Mouse (Mus musculus): ENCODE measurements around the gene Paqr5. TPM values are rescaled to one million over a fixed set of nuclear protein-coding genes. Genes with fewer than 3 reads are reported as not detected.
A peak's percentile ranks its signal among the peaks of the same experiment; 100 is the strongest.

Gene Paqr5
- polyA plus RNA-seq, 1 experiment, result 0.02 TPM

DNA sequence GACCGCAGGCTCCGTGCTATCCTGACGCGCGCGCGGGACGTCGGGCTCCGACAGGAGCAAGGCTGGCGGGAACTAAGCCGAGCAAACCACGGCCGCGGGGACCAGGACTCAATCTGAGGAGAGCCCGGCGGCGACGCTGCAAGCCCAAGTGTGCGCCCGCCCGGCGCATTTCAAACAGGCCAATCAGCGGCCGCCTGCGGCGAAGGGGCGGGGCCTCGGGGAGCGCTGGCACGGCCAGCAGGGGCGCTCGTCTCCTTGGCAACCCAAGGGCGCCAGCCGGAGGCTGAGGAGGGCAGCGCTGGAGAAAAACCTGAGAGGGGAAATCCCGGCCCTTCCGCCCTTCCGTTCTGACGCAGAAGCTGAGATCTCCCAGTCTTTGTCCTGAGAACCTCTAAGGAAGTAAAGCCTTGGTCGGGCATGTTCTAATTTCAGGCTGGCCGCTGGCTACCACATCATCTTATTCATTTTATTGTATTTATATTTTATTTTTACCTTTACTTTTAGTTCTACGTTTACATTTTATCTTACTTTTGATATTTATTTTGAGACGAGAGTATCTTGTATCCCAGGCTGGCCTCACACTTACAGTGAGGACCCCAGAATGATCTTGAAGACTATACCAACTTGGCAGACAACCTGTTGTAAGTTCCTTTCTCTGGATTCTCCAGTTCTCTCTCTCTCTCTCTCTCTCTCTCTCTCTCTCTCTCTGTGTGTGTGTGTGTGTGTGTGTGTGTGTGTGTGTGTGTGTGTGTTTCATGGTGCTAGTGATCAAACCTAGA, 79.8 kb downstream of the Paqr5 start, which contains the start of gene Kif23:
Gene Kif23, minus strand, starts transcription at position 152 of the 779 bp plus-strand sequence.
- TF ChIP-seq MYOD1 (IDR thresholded peaks at IDR 0.05; ENCODE audit: control insufficient read depth in 1 of 3, insufficient read length in 2 of 3, low read depth in 2 of 3) (no peak), MAX (IDR thresholded peaks at IDR 0.05; ENCODE audit: low read depth) (no peak), TCF3 (IDR thresholded peaks at IDR 0.05; ENCODE audit: insufficient read length, low read depth) (no peak), E2F4 (IDR thresholded peaks at IDR 0.05; ENCODE audit: insufficient read depth) (peak; percentile 90), SRF (IDR thresholded peaks at IDR 0.05; ENCODE audit: control insufficient read depth, insufficient read length, low read depth) (peak; percentile 35), POLR2A (IDR thresholded peaks at IDR 0.05; ENCODE audit: insufficient read length, low read depth) (peak; percentile 84), POLR2AphosphoS2 (IDR thresholded peaks at IDR 0.05; ENCODE audit: insufficient read length, low read depth) (peak; percentile 83), MYOG (IDR thresholded peaks at IDR 0.05; ENCODE audit: control insufficient read depth in 1 of 3, insufficient read depth in 1 of 3, insufficient read length in 2 of 3, low read depth in 2 of 3) (no peak)
- Histone ChIP-seq H3ac (ENCODE audit: control insufficient read depth, insufficient read length) (peak within 1 kb of the TSS; percentile 24), H3K4me2 (ENCODE audit: low read depth) (peak within 1 kb of the TSS; percentile 86), H3K36me3 (ENCODE audit: control insufficient read depth, insufficient read depth) (no peaks in the 10 kb centered on the region), H3K4me3 (peak within 1 kb of the TSS; percentile 57), H3K27me3 (ENCODE audit: control insufficient read depth, insufficient read depth, insufficient read length) (no peaks in the 10 kb centered on the region), H3K79me2 (ENCODE audit: control insufficient read depth, insufficient read depth) (peaks cover 30% of the 10 kb centered on the region)

- Histone ChIP-seq H3K27me3 (ENCODE audit: control insufficient read depth, insufficient read depth, insufficient read length) (no peaks in the 10 kb centered on the region), H3K79me2 (ENCODE audit: control insufficient read depth, insufficient read depth) (peaks cover 33% of the 10 kb centered on the region), H3ac (ENCODE audit: control insufficient read depth, insufficient read length) (peak overlapping the region; percentile 24), H3K4me3 (peak overlapping the region; percentile 57), H3K36me3 (ENCODE audit: control insufficient read depth, insufficient read depth) (no peaks in the 10 kb centered on the region), H3K4me2 (ENCODE audit: low read depth) (peak overlapping the region; percentile 74)
- TF ChIP-seq SRF (IDR thresholded peaks at IDR 0.05; ENCODE audit: control insufficient read depth, insufficient read length, low read depth) (no peak), USF1 (IDR thresholded peaks at IDR 0.05; ENCODE audit: low read depth) (no peak), MYOD1 (IDR thresholded peaks at IDR 0.05; ENCODE audit: control insufficient read depth in 1 of 3, insufficient read length in 2 of 3, low read depth in 2 of 3) (no peak), REST (IDR thresholded peaks at IDR 0.05; ENCODE audit: insufficient read depth, insufficient read length) (no peak), CEBPB (IDR thresholded peaks at IDR 0.05; ENCODE audit: insufficient read depth, poor library complexity, severe bottlenecking) (no peak), POLR2AphosphoS2 (IDR thresholded peaks at IDR 0.05; ENCODE audit: insufficient read length, low read depth) (no peak), TCF12 (IDR thresholded peaks at IDR 0.05; ENCODE audit: insufficient read depth, poor library complexity, severe bottlenecking) (no peak), E2F4 (IDR thresholded peaks at IDR 0.05; ENCODE audit: insufficient read depth) (no peak), MAX (IDR thresholded peaks at IDR 0.05; ENCODE audit: low read depth) (no peak), TCF3 (IDR thresholded peaks at IDR 0.05; ENCODE audit: insufficient read length, low read depth) (no peak), POLR2A (IDR thresholded peaks at IDR 0.05; ENCODE audit: insufficient read length, low read depth) (no peak)
Measured at GRCm38 (mm10) chr9:61945973-61946611, 80.6 kb downstream of the Paqr5 start.

- no peak for TF ChIP-seq CEBPB (IDR thresholded peaks at IDR 0.05; ENCODE audit: insufficient read depth, poor library complexity, severe bottlenecking)
- no peak for TF ChIP-seq MAX (IDR thresholded peaks at IDR 0.05; ENCODE audit: low read depth)
- TF ChIP-seq REST (IDR thresholded peaks at IDR 0.05; ENCODE audit: insufficient read depth, insufficient read length), result no peak
- TF ChIP-seq E2F4 (IDR thresholded peaks at IDR 0.05; ENCODE audit: insufficient read depth), result no peak
- TF ChIP-seq MYOG (IDR thresholded peaks at IDR 0.05; ENCODE audit: control insufficient read depth in 1 of 3, insufficient read depth in 1 of 3, insufficient read length in 2 of 3, low read depth in 2 of 3), result no peak
- no peak for TF ChIP-seq POLR2AphosphoS2 (IDR thresholded peaks at IDR 0.05; ENCODE audit: insufficient read length, low read depth)
- TF ChIP-seq MYOD1 (IDR thresholded peaks at IDR 0.05; ENCODE audit: control insufficient read depth in 1 of 3, insufficient read length in 2 of 3, low read depth in 2 of 3), result no peak
- TF ChIP-seq TCF3 (IDR thresholded peaks at IDR 0.05; ENCODE audit: insufficient read length, low read depth), result no peak
- TF ChIP-seq SRF (IDR thresholded peaks at IDR 0.05; ENCODE audit: control insufficient read depth, insufficient read length, low read depth), result no peak
- TF ChIP-seq POLR2A (IDR thresholded peaks at IDR 0.05; ENCODE audit: insufficient read length, low read depth), result no peak
- no peak for TF ChIP-seq TCF12 (IDR thresholded peaks at IDR 0.05; ENCODE audit: insufficient read depth, poor library complexity, severe bottlenecking)
- no peak for TF ChIP-seq USF1 (IDR thresholded peaks at IDR 0.05; ENCODE audit: low read depth)
- H3K27me3 ChIP-seq (ENCODE audit: control insufficient read depth, insufficient read depth, insufficient read length), result no peaks in the 10 kb centered on the region
- H3K36me3 ChIP-seq (ENCODE audit: control insufficient read depth, insufficient read depth), result peaks cover 18% of the 10 kb centered on the region
- H3K79me2 ChIP-seq (ENCODE audit: control insufficient read depth, insufficient read depth), result peaks cover 35% of the 10 kb centered on the region
- no peak overlapping the region for H3K4me2 ChIP-seq (ENCODE audit: low read depth)
- H3ac ChIP-seq (ENCODE audit: control insufficient read depth, insufficient read length), result no peak overlapping the region
- no peak overlapping the region for H3K4me3 ChIP-seq
Measured at GRCm38 (mm10) chr9:61941054-61941453, 85.6 kb downstream of the Paqr5 start.

- H3K27me3 ChIP-seq (ENCODE audit: control insufficient read depth, insufficient read depth, insufficient read length), result no peaks in the 10 kb centered on the region
- H3K79me2 ChIP-seq (ENCODE audit: control insufficient read depth, insufficient read depth), result no peaks in the 10 kb centered on the region
- no peak overlapping the region for H3K4me3 ChIP-seq
- TF ChIP-seq POLR2A (IDR thresholded peaks at IDR 0.05; ENCODE audit: insufficient read length, low read depth) (no peak), REST (IDR thresholded peaks at IDR 0.05; ENCODE audit: insufficient read depth, insufficient read length) (no peak)
- peaks cover 21% of the 10 kb centered on the region for H3K36me3 ChIP-seq (ENCODE audit: control insufficient read depth, insufficient read depth)
- H3ac ChIP-seq (ENCODE audit: control insufficient read depth, insufficient read length), result no peak overlapping the region
- H3K4me2 ChIP-seq (ENCODE audit: low read depth), result no peak overlapping the region
Measured at GRCm38 (mm10) chr9:61933333-61933732, 93.3 kb downstream of the Paqr5 start.

All from myocyte (in vitro differentiated cells).